Mouse (Mus musculus): ENCODE data around the gene Gcnt7. TPM values are rescaled to one million over a fixed set of nuclear protein-coding genes. Genes with fewer than 3 reads are reported as not detected.

The Gcnt7 gene
- 1.9 and 2.1 TPM in 2 replicates for polyA plus RNA-seq (2015; fragmentation: Nextera tagmentation; extraction: Ambion mirVana)

DNA sequence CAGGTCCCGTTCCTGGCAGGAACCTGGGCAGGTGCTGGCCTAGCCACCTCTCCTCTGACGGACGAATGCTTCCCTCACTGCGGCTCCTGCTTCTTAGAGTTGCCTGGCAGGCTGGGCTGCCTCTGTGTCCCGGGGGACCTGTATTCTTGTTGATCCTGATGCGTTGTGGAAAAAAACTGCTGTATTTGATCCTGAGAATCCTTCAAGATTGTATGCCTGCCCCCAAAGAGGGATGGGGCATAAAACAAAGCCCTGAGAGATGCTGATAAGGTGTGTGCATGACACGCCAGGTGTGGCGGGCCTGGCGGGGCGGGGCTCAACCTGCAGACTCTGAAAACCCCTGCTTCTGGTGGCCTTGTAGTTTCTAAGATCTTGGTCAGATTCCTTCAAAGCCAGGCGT lies at the start of gene Gcnt7:
Gene Gcnt7 (minus strand): TSS at position 101 of the 400 bp plus-strand sequence.
- Histone ChIP-seq H3K4me1 (no peaks in the 10 kb centered on the region), H3K9me3 (replicated peaks) (no peaks in the 10 kb centered on the region), H3K27me3 (no peaks in the 10 kb centered on the region), H3K4me3 (replicated peaks) (no peak within 1 kb of the TSS), H3K4me2 (replicated peaks) (no peak within 1 kb of the TSS), H3K27ac (replicated peaks) (no peak within 1 kb of the TSS), H3K9ac (no peak within 1 kb of the TSS), H3K36me3 (peaks cover 55% of the 10 kb centered on the region)
- no peak for ATAC-seq (ENCODE audit: insufficient number of reproducible peaks, low FRiP score, low TSS enrichment, low read depth)
- 65% methylated on average over 11 of the region's 11 CpGs for WGBS

DNA sequence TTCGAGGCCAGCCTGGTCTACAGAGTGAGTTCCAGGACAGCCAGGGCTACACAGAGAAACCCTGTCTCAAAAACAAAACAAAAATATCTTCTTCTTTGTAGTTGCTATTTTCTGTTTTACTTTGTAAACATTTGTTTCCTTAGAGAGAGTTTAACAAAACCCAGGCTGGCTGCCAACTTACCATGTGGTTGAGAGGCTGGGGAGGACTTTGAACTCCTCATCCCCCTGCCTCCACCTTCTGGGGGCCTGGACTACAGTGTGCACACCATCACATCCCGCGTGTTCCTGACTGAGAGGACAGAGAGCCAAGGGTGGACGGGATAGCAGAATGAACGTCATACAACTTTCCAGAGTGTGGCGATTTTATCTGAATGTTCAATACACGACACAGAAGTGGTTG lies 47.7 kb upstream of the Gcnt7 start:
- WGBS, result 82% methylated on average over 7 of the region's 7 CpGs
- Histone ChIP-seq H3K27ac (replicated peaks) (no peak overlapping the region), H3K36me3 (no peaks in the 10 kb centered on the region), H3K9me3 (replicated peaks) (no peaks in the 10 kb centered on the region), H3K4me1 (no peaks in the 10 kb centered on the region), H3K4me2 (replicated peaks) (no peak overlapping the region), H3K27me3 (no peaks in the 10 kb centered on the region), H3K4me3 (replicated peaks) (no peak overlapping the region), H3K9ac (no peak overlapping the region)
- ATAC-seq (ENCODE audit: insufficient number of reproducible peaks, low FRiP score, low TSS enrichment, low read depth), result no peak

DNA sequence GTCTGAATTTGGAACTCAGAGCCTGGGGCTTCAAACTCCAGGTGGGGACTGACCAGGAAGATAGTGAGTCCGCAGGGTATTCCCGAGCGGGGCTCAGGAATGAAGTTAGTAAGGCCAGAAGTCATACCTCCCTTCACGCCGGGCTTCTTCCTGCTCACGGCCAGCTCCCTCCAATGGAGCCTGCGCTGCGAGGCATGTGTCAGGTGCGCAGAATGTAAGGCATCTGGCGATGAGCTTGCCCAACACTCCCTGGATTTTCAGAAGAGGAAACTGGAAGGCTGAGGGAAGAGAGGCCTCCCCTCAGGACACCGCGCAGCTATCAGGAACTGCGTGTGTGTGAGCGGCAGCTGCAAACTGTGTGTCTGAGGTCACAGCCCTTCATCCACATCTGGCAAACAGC lies 43.8 kb upstream of the Gcnt7 start:
- no peak overlapping the region for H3K4me2 ChIP-seq (replicated peaks)
- no peak for ATAC-seq (ENCODE audit: insufficient number of reproducible peaks, low FRiP score, low TSS enrichment, low read depth)
- H3K27me3 ChIP-seq, result no peaks in the 10 kb centered on the region
- 58% methylated on average over 14 of the region's 14 CpGs for WGBS
- no peak overlapping the region for H3K27ac ChIP-seq (replicated peaks)
- H3K4me1 ChIP-seq, result no peaks in the 10 kb centered on the region
- H3K36me3 ChIP-seq, result no peaks in the 10 kb centered on the region
- no peak overlapping the region for H3K4me3 ChIP-seq (replicated peaks)
- no peak overlapping the region for H3K9ac ChIP-seq
- no peaks in the 10 kb centered on the region for H3K9me3 ChIP-seq (replicated peaks)

DNA sequence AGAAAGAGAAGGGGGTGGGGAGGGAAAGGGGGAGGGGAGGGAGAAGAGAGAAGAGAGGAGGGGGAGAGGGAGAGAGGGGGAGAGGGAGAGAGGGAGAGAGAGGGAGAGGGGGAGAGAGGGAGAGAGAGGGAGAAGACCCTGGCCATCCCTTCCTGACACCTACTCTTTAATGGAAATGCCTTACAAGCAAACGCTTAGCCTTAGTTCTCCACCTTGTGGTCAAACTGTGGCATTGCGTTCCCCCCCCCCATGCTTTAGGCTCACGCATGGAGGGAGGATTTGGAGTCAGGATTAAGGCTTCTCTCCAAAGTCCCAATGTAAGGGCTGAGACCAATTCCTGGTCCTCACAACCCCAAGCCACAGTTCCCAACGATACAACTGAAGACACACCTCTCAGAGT lies 42.9 kb upstream of the Gcnt7 start:
- Histone ChIP-seq H3K36me3 (no peaks in the 10 kb centered on the region), H3K9ac (no peak overlapping the region), H3K27ac (replicated peaks) (no peak overlapping the region), H3K9me3 (replicated peaks) (no peaks in the 10 kb centered on the region), H3K27me3 (no peaks in the 10 kb centered on the region), H3K4me2 (replicated peaks) (no peak overlapping the region), H3K4me1 (no peaks in the 10 kb centered on the region), H3K4me3 (replicated peaks) (no peak overlapping the region)
- WGBS, result 9% methylated on average over 4 of the region's 4 CpGs
- ATAC-seq (ENCODE audit: insufficient number of reproducible peaks, low FRiP score, low TSS enrichment, low read depth), result no peak

DNA sequence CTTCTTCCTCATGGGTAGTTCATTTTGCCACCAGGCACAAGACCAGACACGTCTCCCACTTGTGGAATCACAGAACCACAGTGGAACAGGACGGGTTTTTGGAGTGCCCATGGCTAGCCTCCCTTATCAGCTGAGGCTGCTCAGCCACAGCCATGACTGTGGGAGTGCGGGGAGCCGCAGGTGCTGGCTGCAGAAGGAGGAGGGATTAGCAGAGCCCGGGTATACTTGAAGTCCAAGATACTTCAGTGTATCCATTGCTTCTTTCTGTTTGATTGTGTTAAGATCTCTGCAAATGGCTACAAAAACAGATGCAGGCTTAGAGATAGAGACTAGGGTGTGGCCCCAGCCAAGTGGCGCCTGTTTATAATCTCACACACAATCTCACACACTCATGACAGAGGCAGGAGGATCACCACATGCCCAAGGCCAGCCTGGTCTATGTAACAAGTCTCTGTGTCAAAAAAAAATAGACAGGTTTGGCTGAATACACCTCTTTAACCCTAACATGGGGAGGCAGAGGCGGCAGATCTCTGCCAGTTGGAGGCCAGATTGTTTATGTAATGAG lies 42.4 kb upstream of the Gcnt7 start:
- Histone ChIP-seq H3K4me1 (no peaks in the 10 kb centered on the region), H3K4me3 (replicated peaks) (no peak overlapping the region)
- no peak for ATAC-seq (ENCODE audit: insufficient number of reproducible peaks, low FRiP score, low TSS enrichment, low read depth)

DNA sequence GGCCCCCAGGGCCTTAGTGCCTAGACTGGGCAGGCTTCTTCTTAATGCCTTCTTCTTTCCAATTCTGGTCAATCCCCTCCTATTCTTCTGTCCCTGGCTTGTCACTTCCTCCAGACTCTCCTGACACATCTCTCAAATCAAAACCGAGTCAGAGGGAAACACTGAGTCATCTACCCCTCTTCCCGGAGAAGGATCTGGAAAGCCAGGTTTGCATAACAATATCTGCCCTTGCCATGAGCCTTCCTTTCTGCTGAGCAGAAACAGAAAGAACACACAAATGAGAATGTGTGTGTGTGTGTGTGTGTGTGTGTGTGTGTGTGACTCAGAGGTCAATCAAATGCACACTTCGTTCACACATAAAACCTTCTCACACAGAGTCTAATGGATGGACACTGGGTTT lies 40.4 kb upstream of the Gcnt7 start:
- 39% methylated on average over 3 of the region's 3 CpGs for WGBS

More for the DNA sequence above, 42.4 kb upstream of the Gcnt7 start:
- Histone ChIP-seq H3K9me3 (replicated peaks) (no peaks in the 10 kb centered on the region), H3K36me3 (no peaks in the 10 kb centered on the region), H3K9ac (no peak overlapping the region), H3K4me2 (replicated peaks) (no peak overlapping the region), H3K27ac (replicated peaks) (no peak overlapping the region), H3K27me3 (no peaks in the 10 kb centered on the region)
- WGBS, result 48% methylated on average over 7 of the region's 7 CpGs

DNA sequence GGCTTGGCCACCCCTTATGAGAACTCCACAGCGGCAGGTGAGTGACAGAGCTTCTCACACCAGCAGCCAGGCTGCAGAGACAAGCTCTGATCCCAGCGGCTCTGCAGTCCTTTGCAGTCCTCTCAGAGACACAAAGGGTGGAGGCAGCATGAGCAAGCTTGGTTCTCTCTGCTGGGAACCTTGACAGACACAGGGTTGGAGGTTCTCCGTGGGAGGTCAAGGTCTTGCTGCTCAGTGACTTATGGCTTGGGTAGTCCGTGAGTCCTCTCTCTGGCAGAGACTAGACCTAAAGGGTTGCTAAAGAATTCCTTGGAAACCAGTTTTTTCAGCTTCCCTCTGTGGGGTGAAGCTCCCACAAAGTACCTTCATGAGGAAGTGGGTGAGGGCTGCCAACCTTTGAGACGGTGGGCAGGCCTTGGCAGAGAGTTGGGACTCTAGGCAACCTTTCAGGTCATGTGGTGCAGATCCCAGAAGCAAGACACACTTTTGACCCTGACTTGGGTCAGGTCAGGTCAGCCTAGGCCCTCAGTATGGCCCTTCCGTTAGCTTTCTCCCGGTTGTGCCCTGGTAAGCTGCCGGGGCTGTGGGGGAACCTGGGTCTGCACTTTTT lies 38.4 kb upstream of the Gcnt7 start:
- 68% methylated on average over 8 of the region's 8 CpGs for WGBS
- no peak overlapping the region for H3K4me2 ChIP-seq (replicated peaks)
- no peak overlapping the region for H3K27ac ChIP-seq (replicated peaks)
- H3K4me3 ChIP-seq (replicated peaks), result no peak overlapping the region
- no peak for ATAC-seq (ENCODE audit: insufficient number of reproducible peaks, low FRiP score, low TSS enrichment, low read depth)
- no peaks in the 10 kb centered on the region for H3K36me3 ChIP-seq
- no peaks in the 10 kb centered on the region for H3K4me1 ChIP-seq
- no peaks in the 10 kb centered on the region for H3K9me3 ChIP-seq (replicated peaks)
- no peak overlapping the region for H3K9ac ChIP-seq
- no peaks in the 10 kb centered on the region for H3K27me3 ChIP-seq

More for the DNA sequence above, 40.4 kb upstream of the Gcnt7 start:
- Histone ChIP-seq H3K4me1 (no peaks in the 10 kb centered on the region), H3K27ac (replicated peaks) (no peak overlapping the region), H3K4me3 (replicated peaks) (no peak overlapping the region), H3K4me2 (replicated peaks) (no peak overlapping the region), H3K36me3 (no peaks in the 10 kb centered on the region), H3K9ac (no peak overlapping the region), H3K9me3 (replicated peaks) (no peaks in the 10 kb centered on the region), H3K27me3 (no peaks in the 10 kb centered on the region)
- no peak for ATAC-seq (ENCODE audit: insufficient number of reproducible peaks, low FRiP score, low TSS enrichment, low read depth)

DNA sequence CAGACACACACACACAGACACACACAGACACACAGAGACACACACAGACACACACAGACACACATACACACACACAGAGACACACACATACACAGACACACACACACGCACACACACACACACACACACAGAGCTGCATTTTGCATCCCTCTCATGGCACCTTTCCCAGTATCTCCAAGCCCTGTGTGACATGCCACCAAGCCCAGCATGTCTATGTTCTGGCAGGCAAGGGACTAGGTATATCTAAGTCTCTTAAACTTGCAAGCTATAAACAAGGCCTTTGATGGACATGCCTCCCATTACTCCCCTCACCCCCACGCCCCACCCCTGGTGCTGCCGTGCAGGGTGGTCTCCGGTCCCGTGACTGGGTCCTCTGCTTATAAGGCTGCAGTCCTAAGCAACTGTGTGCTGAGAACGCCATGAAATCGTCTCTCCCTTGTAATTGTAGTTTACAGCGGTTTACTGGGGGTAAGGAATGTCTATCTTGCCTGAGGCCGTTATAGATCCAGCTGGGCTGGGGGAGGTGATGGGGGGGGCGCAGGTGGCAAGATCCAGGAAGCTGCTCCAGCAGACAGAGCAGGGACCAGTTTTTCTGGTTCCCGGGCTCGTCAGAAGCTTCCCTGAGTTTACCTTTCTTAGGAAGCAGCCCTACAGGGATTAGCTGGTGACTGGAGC lies 26.4 kb upstream of the Gcnt7 start:
- Histone ChIP-seq H3K4me2 (replicated peaks) (no peak overlapping the region), H3K9ac (no peak overlapping the region), H3K27me3 (no peaks in the 10 kb centered on the region), H3K9me3 (replicated peaks) (no peaks in the 10 kb centered on the region), H3K4me3 (replicated peaks) (no peak overlapping the region), H3K4me1 (peaks cover 8% of the 10 kb centered on the region), H3K27ac (replicated peaks) (peak overlapping the region; percentile 51), H3K36me3 (no peaks in the 10 kb centered on the region)
- 0 out of 2 replicates have a peak, but pooled peaks have one; percentile 16 for ATAC-seq (ENCODE audit: insufficient number of reproducible peaks, low FRiP score, low TSS enrichment, low read depth)
- WGBS, result 16% methylated on average over 12 of the region's 12 CpGs

DNA sequence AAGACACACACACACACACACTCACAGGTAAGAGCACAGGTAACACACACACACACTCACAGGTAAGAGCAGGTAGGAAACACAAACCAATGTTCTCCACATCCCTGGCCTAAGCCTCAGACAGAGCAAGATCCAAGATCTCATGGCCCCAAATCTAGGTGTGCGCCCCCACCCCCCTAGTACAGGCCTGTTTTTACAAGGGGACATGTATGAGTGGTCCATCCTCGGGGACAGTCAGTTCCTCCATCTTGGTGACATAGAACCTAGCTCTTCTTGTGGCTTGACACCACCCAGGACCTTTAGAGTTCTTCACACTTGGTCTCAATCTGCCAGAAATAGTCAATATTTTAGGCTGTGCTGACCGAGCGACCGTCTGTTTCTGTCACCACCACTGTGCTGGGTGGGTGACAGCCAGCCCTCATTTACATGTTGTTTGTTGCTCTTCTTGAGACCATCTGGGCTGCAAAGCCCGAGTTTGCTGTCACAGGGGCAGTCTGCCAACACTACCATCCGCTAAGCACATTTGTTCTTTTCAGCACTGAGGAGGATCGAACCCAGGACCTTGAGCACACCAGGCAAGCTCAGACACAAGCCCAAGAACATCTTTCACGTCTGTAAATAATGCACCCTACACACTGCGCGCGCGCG lies 25.5 kb upstream of the Gcnt7 start:
- H3K27me3 ChIP-seq, result no peaks in the 10 kb centered on the region
- peaks cover 8% of the 10 kb centered on the region for H3K4me1 ChIP-seq
- no peak for ATAC-seq (ENCODE audit: insufficient number of reproducible peaks, low FRiP score, low TSS enrichment, low read depth)
- H3K9me3 ChIP-seq (replicated peaks), result no peaks in the 10 kb centered on the region
- no peak overlapping the region for H3K4me2 ChIP-seq (replicated peaks)
- H3K27ac ChIP-seq (replicated peaks), result no peak overlapping the region
- H3K36me3 ChIP-seq, result no peaks in the 10 kb centered on the region
- no peak overlapping the region for H3K4me3 ChIP-seq (replicated peaks)
- no peak overlapping the region for H3K9ac ChIP-seq
- WGBS, result 74% methylated on average over 14 of the region's 14 CpGs

DNA sequence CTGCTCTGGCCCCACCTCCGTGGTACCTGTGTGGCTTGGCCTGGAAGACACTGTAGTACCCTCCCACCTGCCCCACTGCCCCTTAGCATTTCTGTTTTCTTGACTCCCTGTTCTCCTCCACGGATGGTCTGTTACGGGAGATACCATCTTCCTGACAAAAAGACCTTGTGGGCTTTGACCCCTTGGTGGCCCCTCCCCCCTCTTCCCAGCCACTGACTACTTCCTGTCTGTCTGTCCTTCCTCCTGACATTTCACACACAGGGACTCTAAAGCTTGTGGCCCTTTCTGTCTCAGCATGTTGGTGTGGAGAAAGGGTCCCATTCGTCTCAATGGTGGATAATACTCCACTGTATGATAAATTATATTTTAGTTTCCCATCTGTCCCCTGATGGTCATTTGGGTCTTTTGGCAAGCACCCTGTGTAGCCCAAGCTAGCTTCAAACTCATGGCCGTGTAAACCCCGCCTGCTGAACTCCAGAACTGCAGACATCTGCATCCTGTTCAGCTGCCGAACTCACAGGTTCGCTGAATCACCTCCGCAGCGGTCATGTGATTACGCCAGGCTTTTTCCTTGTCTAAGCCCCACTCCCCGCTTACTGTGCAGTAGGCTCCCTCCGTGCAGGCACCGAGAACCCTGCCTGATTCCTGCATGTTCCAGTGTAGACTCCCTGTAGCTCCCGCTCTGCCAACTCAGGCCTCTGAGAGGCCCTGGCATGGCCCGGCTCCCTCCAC lies 23.4 kb upstream of the Gcnt7 start:
- no peaks in the 10 kb centered on the region for H3K27me3 ChIP-seq
- H3K4me3 ChIP-seq (replicated peaks), result no peak overlapping the region
- H3K27ac ChIP-seq (replicated peaks), result no peak overlapping the region
- no peak overlapping the region for H3K9ac ChIP-seq
- H3K36me3 ChIP-seq, result no peaks in the 10 kb centered on the region
- ATAC-seq (ENCODE audit: insufficient number of reproducible peaks, low FRiP score, low TSS enrichment, low read depth), result no peak
- H3K9me3 ChIP-seq (replicated peaks), result no peaks in the 10 kb centered on the region
- peaks cover 12% of the 10 kb centered on the region for H3K4me1 ChIP-seq
- H3K4me2 ChIP-seq (replicated peaks), result no peak overlapping the region
- WGBS, result 81% methylated on average over 16 of the region's 16 CpGs

DNA sequence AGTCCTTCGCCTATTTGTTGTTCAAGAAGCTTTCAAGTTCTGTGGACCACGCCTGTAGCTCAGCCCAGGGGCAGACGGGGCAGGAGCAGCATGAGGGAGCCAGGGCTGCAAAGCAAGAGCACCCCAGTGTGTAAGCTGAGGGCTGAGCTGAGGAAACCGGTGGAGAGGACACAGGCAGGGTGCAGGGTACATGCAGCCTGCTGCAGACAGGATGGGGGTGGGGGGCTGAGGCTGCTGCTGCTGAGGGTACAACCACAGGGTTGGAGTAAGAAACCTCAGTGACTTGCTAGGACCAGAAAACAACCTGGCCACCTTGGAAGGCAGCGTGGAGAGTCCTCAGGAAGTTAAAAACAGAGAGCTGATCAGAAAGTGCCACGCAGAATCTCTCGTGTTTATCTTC lies 21.9 kb upstream of the Gcnt7 start:
- Histone ChIP-seq H3K27ac (replicated peaks) (no peak overlapping the region), H3K4me1 (peaks cover 12% of the 10 kb centered on the region), H3K4me3 (replicated peaks) (no peak overlapping the region), H3K36me3 (no peaks in the 10 kb centered on the region), H3K27me3 (no peaks in the 10 kb centered on the region), H3K9ac (no peak overlapping the region), H3K4me2 (replicated peaks) (no peak overlapping the region), H3K9me3 (replicated peaks) (no peaks in the 10 kb centered on the region)
- 57% methylated on average over 7 of the region's 7 CpGs for WGBS
- no peak for ATAC-seq (ENCODE audit: insufficient number of reproducible peaks, low FRiP score, low TSS enrichment, low read depth)

Data from embryonic facial prominence, embryonic 15.5 days (tissue).